Mouse (Mus musculus) testis, postnatal 10 days (tissue): Measurements from ENCODE around the gene Rhbdf1.
"Not testable (repeated sequence)": the region's sequence is repeated elsewhere in the genome, so short reads cannot be mapped to it uniquely, and the experiment has no call there.

Experiments used
- DNase-seq: peaks from one replicate; pipeline ENCODE4 v3.0.0; 2021; ENCODE audit warnings: low spot score

Gene Rhbdf1

DNA sequence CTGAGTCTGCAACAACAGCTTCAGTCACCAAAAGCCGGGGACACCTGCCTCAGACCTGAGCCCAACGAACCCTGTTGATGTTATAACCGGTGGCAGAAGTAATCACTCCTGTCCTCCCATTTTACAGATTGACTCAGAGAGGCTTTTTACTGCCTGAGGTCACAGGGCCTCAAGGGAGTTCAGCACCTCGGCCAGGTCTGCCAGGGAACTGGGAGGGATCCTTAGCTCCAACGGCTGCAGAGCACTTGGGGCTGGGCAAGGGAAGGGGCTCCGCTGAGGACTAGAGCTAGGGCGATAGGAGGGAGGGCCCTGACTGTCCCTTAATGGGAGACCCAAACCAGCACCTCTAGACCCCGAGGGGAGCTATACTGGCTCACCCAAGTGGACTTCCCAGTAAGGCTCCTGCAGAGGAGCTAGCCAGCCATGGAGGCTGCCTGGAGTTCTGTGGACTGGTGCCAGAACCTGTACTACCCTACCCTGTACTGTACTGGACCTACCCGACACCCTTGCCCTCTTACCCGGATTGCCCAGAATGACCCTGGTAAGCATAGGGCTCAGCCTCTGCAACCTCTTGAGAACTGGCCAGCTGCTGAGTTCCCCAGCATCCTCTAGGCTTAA is 1.4 kb downstream of the Rhbdf1 start:
- no peak for DNase-seq

GRCm38 (mm10) chr11:32219287-32219686 is 2.8 kb downstream of the Rhbdf1 start:
- DNase-seq: no peak

DNA sequence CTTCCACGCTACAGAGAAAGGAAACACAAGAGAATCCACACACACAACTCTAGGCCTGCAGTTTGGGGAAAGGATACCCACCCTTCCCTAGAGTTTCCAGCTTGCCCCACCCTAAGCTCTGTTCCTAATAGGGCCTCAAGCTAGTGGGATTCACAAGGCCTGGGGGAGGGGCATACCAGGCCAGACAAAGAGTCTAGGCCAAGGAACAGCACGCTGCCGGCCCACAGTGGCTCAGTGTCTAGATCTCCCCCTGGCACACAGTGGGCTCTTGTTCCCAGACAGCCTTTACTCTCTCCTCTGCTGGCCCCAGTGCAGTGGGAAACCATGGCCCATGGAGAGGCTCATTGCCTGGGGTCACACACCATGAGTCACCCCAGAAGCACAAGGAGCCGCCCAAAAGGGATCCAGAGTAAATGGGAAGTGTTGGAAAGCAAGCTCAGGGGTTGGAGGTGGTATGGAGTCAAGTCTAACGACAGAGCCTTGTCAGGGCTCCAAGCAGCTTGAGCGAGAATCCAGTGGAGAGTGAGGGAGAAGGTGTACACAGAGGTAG is 3.5 kb downstream of the Rhbdf1 start:
- no peak for DNase-seq

- peak; percentile 84 for DNase-seq
Observed at GRCm38 (mm10) chr11:32216851-32217250, 5.2 kb downstream of the Rhbdf1 start.

DNA sequence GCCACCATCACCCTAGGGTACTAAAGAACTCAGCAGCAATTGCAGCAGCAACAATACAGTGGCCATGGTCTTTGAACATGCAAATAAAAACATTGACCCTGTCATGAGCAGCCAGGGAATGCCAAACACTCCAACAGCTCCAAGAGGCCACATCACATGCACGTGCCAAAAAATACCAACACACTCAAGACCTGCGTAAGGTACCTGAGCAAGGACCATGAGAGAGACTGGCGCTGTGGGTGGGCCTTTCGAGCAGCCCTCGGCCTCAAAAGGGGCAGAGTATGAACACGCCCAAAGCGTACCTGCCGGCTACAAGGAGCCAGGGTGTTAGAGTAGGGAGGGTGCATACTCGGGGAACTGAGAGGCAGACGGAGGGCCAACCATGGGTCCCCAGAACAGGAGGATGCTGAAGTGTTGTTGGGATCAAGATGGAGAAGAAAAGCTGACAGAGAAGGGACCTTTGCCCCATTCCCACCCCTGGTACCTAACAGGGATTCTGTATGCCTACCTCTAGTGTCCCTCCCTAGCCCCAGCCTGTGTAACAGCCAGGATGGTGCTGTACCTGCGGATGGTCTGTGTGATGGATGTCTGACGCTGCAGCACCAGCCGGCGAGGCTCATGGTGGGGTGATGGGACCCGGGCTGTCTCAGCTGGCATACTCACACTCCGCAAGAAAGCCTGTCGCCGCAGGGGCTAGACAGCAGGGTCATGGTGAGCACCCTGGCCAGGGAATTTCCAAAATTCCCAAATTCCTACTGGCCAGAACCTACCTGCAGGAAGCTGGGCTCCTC is 6.5 kb downstream of the Rhbdf1 start:
- no peak for DNase-seq

DNA sequence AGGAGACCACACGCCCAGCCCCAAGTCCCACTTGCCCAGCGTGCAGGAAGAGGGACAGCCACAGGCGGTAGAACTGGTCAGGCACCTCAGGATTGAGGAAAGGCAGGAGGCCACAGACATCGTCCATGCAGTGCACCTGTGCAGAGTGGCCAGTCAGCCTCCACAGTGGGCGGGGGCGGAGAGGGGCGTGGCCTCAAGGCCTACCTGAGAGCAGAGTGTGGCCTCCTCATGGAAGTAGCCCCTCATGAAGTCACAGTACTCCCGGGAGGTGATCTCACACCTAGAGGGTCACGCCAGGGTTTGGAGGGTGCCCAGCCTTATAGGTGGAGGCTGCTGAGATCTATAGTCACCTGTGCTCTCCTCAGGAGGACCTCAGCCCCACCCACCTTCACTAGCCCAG is 11.5 kb downstream of the Rhbdf1 start:
- DNase-seq: no peak

- peak; percentile 96 for DNase-seq
Observed at GRCm38 (mm10) chr11:32205058-32205873, 16.8 kb downstream of the Rhbdf1 start, which contains the start of gene Snrnp25. TSS of gene Snrnp25 (plus strand) at chr11:32205415.

- DNase-seq: no peak
Observed at GRCm38 (mm10) chr11:32201922-32202685, 20.0 kb downstream of the Rhbdf1 start.

DNA sequence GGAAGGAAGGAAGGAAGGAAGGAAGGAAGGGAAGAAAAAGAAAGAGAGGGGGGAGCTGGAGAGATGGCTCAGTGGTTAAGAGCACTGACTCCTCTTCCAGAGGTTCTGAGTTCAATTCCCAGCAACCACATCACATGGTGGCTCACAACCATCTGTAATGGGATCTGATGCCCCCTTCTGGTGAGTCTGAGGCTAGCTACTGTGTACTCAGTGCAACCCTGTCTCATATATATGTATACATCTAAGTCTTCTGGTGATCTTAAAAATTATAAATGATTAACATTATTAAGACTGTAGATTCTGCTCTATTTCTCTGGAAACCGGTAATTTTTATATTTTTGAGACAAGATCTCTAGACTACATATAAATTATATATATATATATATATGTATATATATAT is 21.1 kb downstream of the Rhbdf1 start:
- DNase-seq: not testable (repeated sequence)

GRCm38 (mm10) chr11:32200075-32200601 is 22.0 kb downstream of the Rhbdf1 start, which contains the start of gene Il9r:
TSS of gene Il9r (minus strand) at chr11:32200279.
- DNase-seq: peak; percentile 36

DNA sequence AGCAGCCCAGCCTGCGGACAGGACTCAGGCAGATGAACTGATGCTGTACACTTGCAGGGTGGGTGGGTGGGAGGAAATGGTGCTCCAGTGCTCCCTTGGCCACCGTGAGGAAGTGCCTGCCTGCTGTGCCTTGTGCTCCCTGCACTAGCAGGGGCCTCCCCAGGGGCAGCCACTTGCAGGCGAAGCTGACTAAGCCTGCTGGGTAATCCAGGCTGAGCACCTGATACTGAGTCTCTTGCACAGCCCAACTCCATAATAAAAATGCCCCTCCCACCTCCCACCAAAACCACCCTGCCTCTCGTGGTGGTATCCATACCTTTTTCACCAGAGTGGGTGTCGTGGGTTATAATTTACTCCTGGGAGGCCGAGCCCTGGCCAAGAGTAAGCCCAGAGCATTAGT is 22.9 kb downstream of the Rhbdf1 start:
- DNase-seq: peak; percentile 30

GRCm38 (mm10) chr11:32198256-32198955 is 23.7 kb downstream of the Rhbdf1 start:
- peak; percentile 30 for DNase-seq

- DNase-seq: peak; percentile 22
Observed at GRCm38 (mm10) chr11:32197766-32198165, 24.3 kb downstream of the Rhbdf1 start.

- peak; percentile 31 for DNase-seq
Observed at GRCm38 (mm10) chr11:32196727-32197126, 25.4 kb downstream of the Rhbdf1 start.

DNA sequence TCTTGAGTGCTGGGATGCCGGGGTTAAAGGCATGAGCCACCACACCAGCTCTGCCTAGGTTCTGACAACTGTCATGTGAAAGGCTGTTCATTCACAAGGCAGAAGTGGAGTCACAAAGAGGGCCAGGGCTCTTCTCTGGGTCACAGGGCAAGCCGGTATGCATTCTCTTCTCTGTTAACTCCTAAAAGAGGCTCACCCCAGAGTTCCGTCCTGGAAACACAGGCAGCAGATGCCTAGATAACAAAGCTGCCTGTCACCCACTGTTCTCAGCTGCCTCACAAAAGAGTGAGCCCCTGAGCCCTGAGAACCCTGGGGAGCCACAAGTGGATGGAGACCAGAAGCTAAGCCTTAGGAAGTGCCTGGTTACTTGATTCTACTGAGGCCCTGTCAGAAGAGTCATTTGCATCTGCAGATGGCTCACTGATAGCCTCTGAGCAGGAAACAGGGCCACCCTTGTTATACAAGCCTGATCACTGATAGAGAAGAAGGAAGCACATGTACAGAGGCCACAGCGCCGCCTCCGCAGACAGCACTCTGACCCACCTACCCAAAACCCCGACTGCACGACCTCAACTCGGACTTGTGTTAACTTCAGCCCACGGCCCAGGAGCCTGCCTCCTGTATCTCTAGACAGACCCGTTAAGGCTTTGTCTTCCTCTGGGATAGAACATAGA is 26.1 kb downstream of the Rhbdf1 start:
- DNase-seq: peak; percentile 37

GRCm38 (mm10) chr11:32194626-32195025 is 27.5 kb downstream of the Rhbdf1 start:
- peak; percentile 33 for DNase-seq

GRCm38 (mm10) chr11:32194086-32194485 is 28.0 kb downstream of the Rhbdf1 start:
- peak; percentile 36 for DNase-seq

DNA sequence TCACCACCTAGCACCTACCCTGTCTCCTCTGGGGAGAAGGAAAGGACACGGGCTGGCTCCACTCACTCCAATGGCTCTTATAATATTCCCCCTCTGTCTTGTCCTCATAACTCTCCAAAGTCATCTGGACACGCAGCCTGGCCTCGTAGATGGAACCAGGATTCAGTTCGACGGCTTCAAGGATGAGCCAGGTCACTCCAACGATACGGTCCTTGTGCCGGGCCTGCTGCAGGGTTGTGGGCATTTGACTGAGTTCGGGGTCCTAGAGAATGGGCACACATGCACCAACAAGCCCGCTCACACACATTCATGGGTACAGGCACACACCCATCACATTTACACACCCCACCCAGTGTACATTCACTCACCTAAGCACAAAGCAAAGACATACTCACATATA is 28.9 kb downstream of the Rhbdf1 start:
- no peak for DNase-seq

DNA sequence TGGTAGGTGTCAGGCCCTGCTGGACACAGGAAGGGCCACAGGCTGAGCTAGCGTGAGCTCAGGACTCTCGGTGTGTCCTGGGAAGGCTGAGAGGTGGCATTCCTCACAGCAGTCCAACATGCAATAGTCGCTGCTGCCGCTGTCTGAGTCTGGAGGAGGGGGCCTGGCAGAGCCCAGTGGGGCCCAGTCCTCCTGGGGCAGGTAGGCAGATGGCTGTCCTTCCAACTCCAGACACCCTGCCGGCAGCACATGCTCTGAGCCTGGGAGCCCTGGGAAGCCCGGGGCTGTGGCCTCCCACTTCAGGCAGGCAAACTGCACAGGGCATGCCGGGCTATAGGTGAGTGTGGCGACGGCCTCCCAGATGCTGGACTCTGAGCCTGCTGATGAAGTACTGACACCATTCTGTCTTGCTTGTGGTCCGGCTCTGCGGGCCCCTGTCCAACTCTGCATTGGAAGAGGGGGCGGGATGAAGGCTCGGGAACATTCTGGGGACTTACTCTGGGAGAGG is 31.4 kb downstream of the Rhbdf1 start:
- no peak for DNase-seq

GRCm38 (mm10) chr11:32190119-32190518 is 32.0 kb downstream of the Rhbdf1 start:
- no peak for DNase-seq
